Mouse (Mus musculus): ENCODE results near the gene Slc25a44.
A peak's percentile ranks its signal among the peaks of the same experiment; 100 is the strongest.

The Slc25a44 gene

GRCm38 (mm10) chr3:88424605-88425329, at the start of gene Slc25a44:
Gene Slc25a44, minus strand, starts transcription at chr3:88425139.
- peak; percentile 93 for DNase-seq (ENCODE audit: low spot score)

- DNase-seq (ENCODE audit: low spot score), result no peak
Measured at GRCm38 (mm10) chr3:88473571-88473970, 48.6 kb upstream of the Slc25a44 start.

DNA sequence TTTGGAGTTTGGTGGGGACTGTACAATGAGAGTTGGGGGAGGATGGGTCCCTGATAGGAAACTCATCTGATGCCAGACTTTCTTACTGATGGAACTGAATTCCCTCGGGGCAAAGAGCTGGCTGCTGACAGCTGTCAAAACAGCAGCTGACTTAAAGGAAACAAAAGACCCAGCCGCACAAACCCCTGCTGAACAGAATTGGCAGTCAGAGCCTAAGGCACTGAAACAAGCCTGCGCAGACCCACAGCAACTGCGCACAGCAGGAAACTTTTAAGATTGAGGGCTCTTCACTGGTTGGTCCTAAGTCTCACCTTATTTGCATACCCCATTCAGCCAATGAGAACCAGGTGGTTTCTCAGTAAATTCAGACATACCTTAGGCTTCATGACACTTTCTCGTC, 48.1 kb upstream of the Slc25a44 start:
- no peak for DNase-seq (ENCODE audit: low spot score)

GRCm38 (mm10) chr3:88470943-88471479, 46.1 kb upstream of the Slc25a44 start:
- no peak for DNase-seq (ENCODE audit: low spot score)

DNA sequence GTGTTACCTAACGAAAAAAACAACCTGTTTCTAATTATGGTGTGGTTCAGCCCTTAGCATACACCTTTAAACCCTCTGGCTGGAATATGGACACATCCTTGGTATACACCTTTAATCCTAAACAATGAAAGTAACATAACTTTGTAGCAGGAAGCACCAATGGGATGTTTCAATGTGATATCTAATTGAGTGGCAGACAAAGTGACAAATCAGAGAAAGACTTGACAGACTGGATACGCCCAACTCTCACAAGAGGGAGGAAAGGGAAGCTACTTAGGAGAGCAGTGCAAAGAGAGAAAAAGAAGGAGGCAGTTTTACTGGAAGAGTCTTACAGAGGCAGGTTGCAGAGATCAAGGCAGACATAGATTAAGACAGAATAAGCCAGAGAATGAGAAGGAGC, 44.5 kb upstream of the Slc25a44 start:
- DNase-seq (ENCODE audit: low spot score), result no peak

GRCm38 (mm10) chr3:88467116-88467824, 42.3 kb upstream of the Slc25a44 start:
- DNase-seq (ENCODE audit: low spot score), result peak; percentile 77

GRCm38 (mm10) chr3:88465127-88465526, 40.2 kb upstream of the Slc25a44 start:
- no peak for DNase-seq (ENCODE audit: low spot score)

DNA sequence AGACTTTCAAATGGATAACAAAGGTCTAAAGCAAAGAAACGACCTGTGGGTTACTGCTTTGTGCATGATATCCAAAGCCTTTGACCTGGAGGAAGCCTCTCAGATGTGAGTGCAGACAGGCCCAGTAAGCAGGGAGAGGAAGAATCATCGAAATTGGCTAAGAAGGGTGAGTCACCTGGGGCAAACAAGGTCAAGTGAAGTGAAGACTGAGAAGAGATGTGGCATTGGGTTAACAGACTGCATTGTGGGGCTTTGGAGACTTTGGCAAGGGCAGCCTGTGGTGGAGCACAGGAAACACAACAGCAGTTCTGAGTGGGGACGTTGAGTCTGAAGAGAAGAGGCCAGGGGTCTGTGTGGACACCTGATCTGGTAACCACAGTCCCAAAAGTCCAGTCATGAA, 39.5 kb upstream of the Slc25a44 start:
- DNase-seq (ENCODE audit: low spot score), result no peak

- DNase-seq (ENCODE audit: low spot score), result no peak
Measured at GRCm38 (mm10) chr3:88460983-88461696, 36.2 kb upstream of the Slc25a44 start, which contains the start of gene Sema4a. Gene Sema4a, minus strand, starts transcription at chr3:88461182.

DNA sequence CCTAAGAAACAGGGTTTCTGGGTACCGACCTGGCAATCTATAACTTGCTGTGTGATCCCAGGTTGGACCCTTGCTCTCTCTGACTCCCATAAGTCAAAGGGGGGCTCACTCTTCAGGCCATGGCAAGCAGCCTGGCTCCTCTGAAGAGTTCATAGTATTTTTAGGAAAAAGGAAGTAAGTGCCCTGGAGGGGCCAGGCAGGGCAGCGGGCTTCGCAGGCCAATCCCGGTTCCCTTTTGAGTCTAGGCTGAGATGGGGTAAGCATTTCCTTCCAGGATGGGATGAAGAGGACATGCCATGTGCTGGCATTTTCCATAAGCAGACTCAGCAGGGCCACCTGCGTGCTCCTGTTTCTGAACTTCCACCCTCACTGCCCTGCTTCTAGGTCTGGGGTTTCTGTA, 35.1 kb upstream of the Slc25a44 start:
- DNase-seq (ENCODE audit: low spot score), result no peak

DNA sequence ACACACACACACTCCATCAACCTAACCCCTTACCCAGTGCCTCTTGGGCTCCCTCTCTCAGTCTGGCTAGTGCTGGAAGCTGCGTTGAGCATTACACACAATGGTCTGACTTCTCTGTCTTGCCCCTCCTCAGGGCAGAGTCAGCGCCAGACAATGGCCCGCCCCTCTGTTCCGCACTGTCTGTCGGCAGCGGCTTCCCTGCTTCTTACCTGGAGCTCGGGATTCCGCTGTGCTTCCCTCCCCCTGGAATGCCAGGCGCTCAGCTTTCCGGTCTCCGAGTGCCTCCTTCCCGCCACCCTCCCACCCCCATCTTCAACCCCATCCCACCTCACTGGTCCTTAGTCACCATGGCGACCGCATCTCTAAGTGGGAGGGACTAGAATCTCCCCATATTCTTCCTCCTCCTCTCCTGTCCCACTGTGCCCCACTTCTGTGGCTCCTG, 33.9 kb upstream of the Slc25a44 start:
- no peak for DNase-seq (ENCODE audit: low spot score)

DNA sequence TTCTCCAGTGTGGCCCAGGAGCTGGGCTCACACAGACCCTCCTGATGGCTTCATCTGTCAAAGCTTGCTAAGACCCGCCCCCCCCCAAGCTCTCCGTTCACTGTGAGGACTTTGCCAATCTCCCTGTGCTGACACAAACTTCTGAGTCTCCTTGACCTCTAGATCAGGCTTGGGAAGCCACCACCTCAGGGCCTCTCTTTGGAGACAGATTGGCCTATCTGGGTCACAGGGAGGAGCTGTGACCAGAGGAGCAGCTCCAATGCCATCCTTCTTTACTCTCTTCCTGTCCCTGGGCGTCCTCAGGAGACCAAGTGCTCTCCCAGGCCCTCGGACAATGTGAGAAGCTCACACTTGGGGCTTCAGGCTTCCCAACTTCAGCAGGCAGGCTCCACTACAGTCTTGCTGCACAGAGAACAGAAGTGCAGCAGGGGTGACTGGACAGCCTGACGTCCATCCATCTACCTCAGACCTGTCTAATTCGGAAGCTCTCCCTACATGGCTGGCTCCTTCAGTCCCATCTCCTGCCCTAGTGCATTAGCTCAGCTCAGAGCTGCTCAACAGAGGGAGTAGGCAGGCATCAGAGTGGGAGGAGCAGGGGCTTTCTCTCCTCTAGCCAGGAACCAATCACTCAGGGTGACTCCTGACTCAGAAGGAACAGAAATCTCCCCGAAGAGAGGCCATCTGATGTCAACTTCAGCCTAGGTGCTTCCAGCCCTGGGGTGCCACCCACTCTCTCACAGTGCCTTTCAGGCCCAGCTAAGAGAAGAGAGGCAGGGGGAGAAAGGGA, 32.0 kb upstream of the Slc25a44 start:
- no peak for DNase-seq (ENCODE audit: low spot score)

- DNase-seq (ENCODE audit: low spot score), result no peak
Measured at GRCm38 (mm10) chr3:88456313-88456712, 31.4 kb upstream of the Slc25a44 start.

DNA sequence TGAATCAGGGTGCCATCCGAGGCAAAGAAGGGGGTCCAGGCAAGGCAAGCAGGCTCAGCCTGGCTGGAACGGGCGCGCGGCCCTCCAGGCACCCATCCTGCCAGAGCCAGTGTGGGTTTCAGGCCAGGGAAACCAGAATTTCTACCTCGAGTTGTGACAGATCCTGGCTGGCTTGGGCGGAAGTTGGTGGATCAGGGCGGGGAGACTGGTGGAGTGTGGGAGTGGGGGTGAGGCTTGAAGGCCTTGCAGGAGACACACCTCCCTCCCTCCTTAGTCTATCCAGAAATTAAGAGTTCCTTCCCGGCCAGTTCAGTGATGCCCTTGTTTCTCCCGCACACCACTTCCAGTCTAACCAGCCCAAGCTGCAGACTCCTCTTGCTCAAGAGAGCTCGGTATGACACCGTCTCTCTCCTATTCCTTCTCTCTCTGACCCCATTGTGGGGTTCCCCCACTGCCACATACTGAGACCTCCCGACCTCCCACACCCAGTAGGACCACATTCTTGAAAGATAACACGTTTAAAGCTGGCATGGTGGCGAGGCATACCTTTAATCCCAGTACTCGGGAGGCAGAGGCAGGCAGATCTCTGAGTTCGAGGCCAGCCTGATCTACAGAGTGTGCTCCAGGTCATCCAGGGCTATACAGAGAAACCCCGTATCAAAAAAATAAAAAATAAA, 30.8 kb upstream of the Slc25a44 start:
- DNase-seq (ENCODE audit: low spot score), result no peak

DNA sequence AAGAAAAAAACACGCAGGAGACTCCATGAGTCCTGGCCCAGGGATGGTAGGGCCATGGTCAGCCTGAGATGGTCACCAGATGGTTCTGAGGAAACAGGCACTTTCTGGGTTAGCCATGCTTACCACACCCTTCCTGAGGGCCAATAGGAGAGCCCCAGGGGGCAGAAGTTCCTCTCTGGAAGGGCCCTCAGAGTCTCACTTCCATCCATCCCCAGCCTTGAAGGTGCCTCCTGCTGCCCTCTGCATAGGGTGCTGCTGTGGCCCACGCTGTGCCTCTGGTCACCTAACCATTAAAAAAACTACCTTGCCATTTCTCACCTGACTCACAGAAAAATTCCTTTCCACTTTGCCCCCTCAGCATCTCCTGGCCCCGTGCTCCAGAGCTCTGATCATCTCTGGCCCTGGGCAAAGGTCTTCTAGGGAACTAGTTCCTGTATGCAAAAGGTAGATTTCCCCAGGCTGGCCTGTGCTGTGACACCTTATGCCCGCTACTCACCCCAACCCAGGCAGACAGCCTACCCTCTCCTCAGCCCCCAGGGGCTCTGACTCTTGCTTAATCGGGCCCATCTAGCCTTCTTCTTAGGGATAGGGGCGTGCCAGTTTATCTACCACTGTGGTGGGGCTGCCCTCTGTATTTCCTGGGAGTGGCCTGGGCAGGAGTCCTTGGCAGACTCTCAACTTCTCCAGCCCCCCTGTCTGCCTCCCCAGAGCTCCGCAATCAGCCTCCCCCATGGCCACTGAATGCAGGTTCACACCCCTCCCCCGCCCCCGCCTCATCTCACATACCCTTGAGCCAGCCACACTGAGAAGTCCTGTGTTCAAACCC, 30.0 kb upstream of the Slc25a44 start:
- DNase-seq (ENCODE audit: low spot score), result no peak

GRCm38 (mm10) chr3:88453986-88454385, 29.0 kb upstream of the Slc25a44 start:
- no peak for DNase-seq (ENCODE audit: low spot score)

GRCm38 (mm10) chr3:88453369-88453768, 28.4 kb upstream of the Slc25a44 start:
- no peak for DNase-seq (ENCODE audit: low spot score)

- no peak for DNase-seq (ENCODE audit: low spot score)
Measured at GRCm38 (mm10) chr3:88452716-88453115, 27.8 kb upstream of the Slc25a44 start.

- no peak for DNase-seq (ENCODE audit: low spot score)
Measured at GRCm38 (mm10) chr3:88452246-88452645, 27.3 kb upstream of the Slc25a44 start.

Data from left cerebral cortex, adult 11 months (tissue).